Mouse (Mus musculus): ENCODE data around the gene Carm1. TPM values are rescaled to one million over a fixed set of nuclear protein-coding genes. Genes with fewer than 3 reads are reported as not detected.

The Carm1 gene
- polyA plus RNA-seq (2015; fragmentation: Nextera tagmentation; extraction: Ambion mirVana): 15.6 and 16.1 TPM in 2 replicates

DNA sequence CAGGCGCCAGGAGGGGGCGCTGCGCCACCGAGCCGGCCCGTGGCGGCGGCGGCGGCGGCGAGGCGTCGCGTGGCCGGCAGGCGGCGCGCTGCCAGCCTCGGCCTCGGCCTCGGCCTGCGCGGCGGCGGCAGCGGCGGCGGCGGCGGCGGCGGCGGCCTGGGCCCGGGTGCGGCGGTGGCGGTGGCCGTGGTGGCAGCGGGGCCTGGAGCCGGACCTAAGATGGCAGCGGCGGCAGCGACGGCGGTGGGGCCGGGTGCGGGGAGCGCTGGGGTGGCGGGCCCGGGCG, at the start of gene Carm1:
Gene Carm1, plus strand, starts transcription at position 106 of the 286 bp plus-strand sequence.
- peak within 1 kb of the TSS; percentile 82 for H3K4me2 ChIP-seq (ENCODE audit: low read depth, low read length)
- H3K27me3 ChIP-seq (ENCODE audit: control insufficient read depth, insufficient read depth, low read length): no peaks in the 10 kb centered on the region
- WGBS: under 1% methylated on average over 39 of the region's 52 CpGs
- H3K4me3 ChIP-seq (replicated peaks; ENCODE audit: low read length): peak within 1 kb of the TSS; percentile 79
- H3K27ac ChIP-seq (ENCODE audit: low read length): peak within 1 kb of the TSS; percentile 98
- H3K9me3 ChIP-seq (replicated peaks; ENCODE audit: control insufficient read depth, low read length): no peaks in the 10 kb centered on the region
- no peak for ATAC-seq (ENCODE audit: insufficient read depth, low FRiP score)
- H3K9ac ChIP-seq (ENCODE audit: low read length): peak within 1 kb of the TSS; percentile 94
- peaks cover 7% of the 10 kb centered on the region; the same call in 1 of the 2 replicates for H3K36me3 ChIP-seq (ENCODE audit: control insufficient read depth, insufficient read depth, low read length)
- H3K4me1 ChIP-seq (ENCODE audit: control insufficient read depth, insufficient read depth, low read length): peaks cover 26% of the 10 kb centered on the region

DNA sequence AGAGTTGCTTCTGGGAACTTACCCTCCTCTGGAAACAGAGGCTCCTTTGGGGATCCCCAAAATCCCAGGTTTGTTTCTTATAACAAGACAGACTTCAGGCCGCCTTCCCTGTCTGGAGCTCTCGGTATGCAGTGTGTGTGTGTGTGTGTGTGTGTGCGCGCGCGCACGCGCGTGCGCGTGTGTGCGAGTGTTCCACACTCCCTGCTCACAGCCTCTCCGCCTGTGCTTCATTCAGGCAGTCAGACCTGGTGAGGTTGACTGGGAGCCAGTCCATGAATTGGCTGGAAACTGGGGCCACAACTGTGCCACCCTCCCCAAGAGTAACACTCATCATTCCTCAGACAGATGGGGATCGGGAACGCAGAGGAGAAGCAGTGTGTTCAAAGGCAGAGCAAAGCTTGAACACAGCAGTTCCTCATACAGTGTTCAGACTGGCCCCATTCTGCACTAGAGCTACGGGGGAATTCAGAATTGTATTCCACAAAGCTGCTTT, 49.6 kb upstream of the Carm1 start:
- ATAC-seq (ENCODE audit: insufficient read depth, low FRiP score): no peak
- H3K9me3 ChIP-seq (replicated peaks; ENCODE audit: control insufficient read depth, low read length): no peaks in the 10 kb centered on the region
- H3K9ac ChIP-seq (ENCODE audit: low read length): no peak overlapping the region
- no peak overlapping the region for H3K27ac ChIP-seq (ENCODE audit: low read length)
- no peaks in the 10 kb centered on the region for H3K27me3 ChIP-seq (ENCODE audit: control insufficient read depth, insufficient read depth, low read length)
- no peak overlapping the region for H3K4me2 ChIP-seq (ENCODE audit: low read depth, low read length)
- H3K36me3 ChIP-seq (ENCODE audit: control insufficient read depth, insufficient read depth, low read length): peaks cover 14% of the 10 kb centered on the region
- no peak overlapping the region for H3K4me3 ChIP-seq (replicated peaks; ENCODE audit: low read length)
- H3K4me1 ChIP-seq (ENCODE audit: control insufficient read depth, insufficient read depth, low read length): no peaks in the 10 kb centered on the region
- WGBS: 91% methylated on average over 16 of the region's 16 CpGs

DNA sequence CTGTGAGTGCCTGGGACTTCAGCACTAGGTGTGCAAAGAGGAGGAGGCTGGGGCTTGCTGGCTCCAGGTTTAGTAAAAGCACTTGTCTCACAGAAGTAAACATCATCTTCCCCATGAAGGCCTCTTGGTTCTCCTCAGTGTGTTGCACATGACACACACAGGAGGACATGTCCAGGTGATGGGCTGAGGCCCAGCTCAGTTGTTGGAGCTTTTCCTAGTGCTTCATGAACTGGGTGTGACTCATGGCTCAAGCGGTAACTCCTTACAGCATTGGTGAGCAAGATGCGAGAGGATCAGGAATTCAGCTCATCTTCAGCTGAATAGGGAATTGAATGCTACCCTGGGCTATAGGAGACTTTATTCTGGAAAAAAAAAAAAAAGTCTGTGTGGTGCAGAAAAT, 49.0 kb upstream of the Carm1 start:
- ATAC-seq (ENCODE audit: insufficient read depth, low FRiP score): no peak
- Histone ChIP-seq H3K9ac (ENCODE audit: low read length) (no peak overlapping the region), H3K4me3 (replicated peaks; ENCODE audit: low read length) (no peak overlapping the region), H3K9me3 (replicated peaks; ENCODE audit: control insufficient read depth, low read length) (no peaks in the 10 kb centered on the region), H3K36me3 (ENCODE audit: control insufficient read depth, insufficient read depth, low read length) (peaks cover 14% of the 10 kb centered on the region), H3K27ac (ENCODE audit: low read length) (no peak overlapping the region), H3K4me1 (ENCODE audit: control insufficient read depth, insufficient read depth, low read length) (no peaks in the 10 kb centered on the region), H3K4me2 (ENCODE audit: low read depth, low read length) (no peak overlapping the region), H3K27me3 (ENCODE audit: control insufficient read depth, insufficient read depth, low read length) (no peaks in the 10 kb centered on the region)
- 95% methylated on average over 2 of the region's 2 CpGs for WGBS

DNA sequence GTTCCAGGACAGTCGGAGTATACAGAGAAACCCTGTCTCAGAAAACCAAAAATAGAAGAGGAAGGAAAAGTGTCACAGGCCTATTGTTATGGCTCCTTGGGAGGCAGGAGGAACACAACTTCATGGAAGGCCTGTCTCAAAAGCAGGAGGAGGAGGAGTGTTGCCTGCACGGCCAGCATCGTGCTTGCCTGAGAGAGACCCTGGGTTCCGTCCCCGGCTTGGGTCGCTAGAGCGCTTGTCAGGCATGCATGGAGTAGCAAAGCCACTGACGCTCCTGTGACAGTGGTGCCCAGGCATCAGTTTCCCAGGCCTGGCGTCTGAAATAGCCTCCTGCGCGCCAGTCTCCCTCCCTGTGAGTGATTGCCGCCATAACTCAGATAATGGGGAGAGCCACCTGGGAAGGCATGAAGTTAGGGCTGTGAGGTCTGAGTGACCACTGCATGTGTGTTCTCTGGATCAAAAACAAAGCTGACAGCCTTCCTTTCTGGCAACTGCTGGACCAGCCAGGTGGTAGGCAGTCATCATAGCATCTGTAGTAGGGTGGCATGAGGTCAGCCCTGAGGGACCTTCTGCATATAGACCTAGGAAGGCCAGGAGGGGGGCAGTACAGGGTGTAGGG, 48.3 kb upstream of the Carm1 start:
- Histone ChIP-seq H3K4me1 (ENCODE audit: control insufficient read depth, insufficient read depth, low read length) (no peaks in the 10 kb centered on the region), H3K27ac (ENCODE audit: low read length) (no peak overlapping the region), H3K4me3 (replicated peaks; ENCODE audit: low read length) (no peak overlapping the region), H3K9me3 (replicated peaks; ENCODE audit: control insufficient read depth, low read length) (no peaks in the 10 kb centered on the region), H3K4me2 (ENCODE audit: low read depth, low read length) (no peak overlapping the region), H3K9ac (ENCODE audit: low read length) (no peak overlapping the region), H3K27me3 (ENCODE audit: control insufficient read depth, insufficient read depth, low read length) (no peaks in the 10 kb centered on the region), H3K36me3 (ENCODE audit: control insufficient read depth, insufficient read depth, low read length) (peaks cover 14% of the 10 kb centered on the region)
- 88% methylated on average over 12 of the region's 12 CpGs for WGBS
- no peak for ATAC-seq (ENCODE audit: insufficient read depth, low FRiP score)

DNA sequence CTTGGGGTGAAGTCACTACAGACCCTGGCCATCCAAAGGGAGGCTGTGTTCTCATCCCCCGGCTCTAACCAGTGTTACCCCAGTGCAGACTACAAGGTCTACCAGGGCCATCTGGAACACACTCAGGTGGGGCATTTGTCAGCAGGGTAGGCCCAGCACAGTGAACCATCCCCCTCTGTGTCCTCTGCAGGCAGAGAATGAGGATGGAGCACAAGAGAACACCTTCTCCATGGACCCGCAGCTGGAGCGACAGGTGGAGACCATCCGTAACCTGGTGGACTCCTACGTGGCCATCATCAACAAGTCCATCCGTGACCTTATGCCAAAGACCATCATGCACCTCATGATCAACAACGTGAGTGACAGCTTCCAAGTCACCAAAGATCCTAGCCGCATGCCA, 43.3 kb upstream of the Carm1 start:
- no peak overlapping the region for H3K4me3 ChIP-seq (replicated peaks; ENCODE audit: low read length)
- no peak for ATAC-seq (ENCODE audit: insufficient read depth, low FRiP score)
- no peak overlapping the region for H3K9ac ChIP-seq (ENCODE audit: low read length)
- no peaks in the 10 kb centered on the region for H3K4me1 ChIP-seq (ENCODE audit: control insufficient read depth, insufficient read depth, low read length)
- no peaks in the 10 kb centered on the region for H3K9me3 ChIP-seq (replicated peaks; ENCODE audit: control insufficient read depth, low read length)
- peaks cover 23% of the 10 kb centered on the region for H3K36me3 ChIP-seq (ENCODE audit: control insufficient read depth, insufficient read depth, low read length)
- H3K27ac ChIP-seq (ENCODE audit: low read length): no peak overlapping the region
- no peak overlapping the region for H3K4me2 ChIP-seq (ENCODE audit: low read depth, low read length)
- H3K27me3 ChIP-seq (ENCODE audit: control insufficient read depth, insufficient read depth, low read length): no peaks in the 10 kb centered on the region
- WGBS: 94% methylated on average over 8 of the region's 8 CpGs

DNA sequence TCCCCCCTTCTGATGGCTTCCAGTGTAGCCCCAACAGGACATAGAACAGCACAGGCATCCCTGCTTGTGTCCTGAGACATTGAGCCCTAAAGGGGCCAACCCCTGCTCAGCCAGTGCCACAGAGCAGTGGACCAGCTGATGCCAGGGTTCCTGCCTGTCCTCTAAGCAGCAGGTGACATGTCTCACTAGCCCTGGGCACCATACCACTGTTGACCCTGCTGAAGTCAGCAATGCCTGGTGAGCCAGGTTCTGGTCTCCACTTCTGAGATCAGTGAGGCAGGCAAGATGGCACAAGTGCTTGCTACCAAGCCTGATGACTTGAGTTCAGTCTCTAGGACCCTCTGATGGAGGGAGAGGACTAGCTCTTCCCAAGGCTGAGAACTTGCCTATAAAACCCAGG, 40.9 kb upstream of the Carm1 start:
- Histone ChIP-seq H3K27me3 (ENCODE audit: control insufficient read depth, insufficient read depth, low read length) (no peaks in the 10 kb centered on the region), H3K27ac (ENCODE audit: low read length) (no peak overlapping the region), H3K4me3 (replicated peaks; ENCODE audit: low read length) (no peak overlapping the region), H3K4me1 (ENCODE audit: control insufficient read depth, insufficient read depth, low read length) (peaks cover 7% of the 10 kb centered on the region), H3K36me3 (ENCODE audit: control insufficient read depth, insufficient read depth, low read length) (peaks cover 18% of the 10 kb centered on the region; the same call in 1 of the 2 replicates), H3K9me3 (replicated peaks; ENCODE audit: control insufficient read depth, low read length) (no peaks in the 10 kb centered on the region), H3K9ac (ENCODE audit: low read length) (no peak overlapping the region), H3K4me2 (ENCODE audit: low read depth, low read length) (no peak overlapping the region)
- no peak for ATAC-seq (ENCODE audit: insufficient read depth, low FRiP score)

DNA sequence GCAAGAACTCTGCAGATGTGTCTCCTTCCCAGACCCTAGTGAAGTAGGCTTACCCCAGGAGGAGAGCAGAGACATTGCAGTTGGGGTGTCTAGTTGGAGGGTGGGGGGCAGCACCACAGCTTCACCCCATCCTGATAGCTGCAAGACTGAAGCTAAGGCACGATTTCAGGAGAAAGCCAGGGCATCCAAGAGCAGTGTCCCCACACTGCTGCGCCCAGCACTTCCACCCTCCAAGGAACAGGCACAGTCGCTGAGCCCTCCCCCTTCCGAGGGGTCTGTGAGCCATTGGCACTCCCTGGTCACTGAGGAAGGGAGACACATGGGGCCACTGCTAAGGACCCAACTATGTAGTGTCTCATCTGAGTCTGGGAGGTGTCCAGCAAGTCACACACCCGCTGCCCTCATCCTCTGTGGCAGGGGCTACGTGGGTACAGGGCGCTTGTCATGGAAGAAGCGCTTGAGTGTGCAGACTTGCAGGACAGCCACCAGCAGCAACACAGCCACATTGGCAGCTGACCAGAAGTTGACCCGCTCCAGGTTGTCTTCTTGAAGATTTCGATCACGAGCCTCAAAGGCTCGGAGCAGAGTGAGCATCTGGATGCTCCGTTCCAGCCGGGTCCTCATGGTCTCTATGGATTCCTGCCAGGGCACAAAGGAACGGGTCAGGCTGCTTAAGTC, 38.8 kb upstream of the Carm1 start:
- 94% methylated on average over 15 of the region's 15 CpGs for WGBS
- Histone ChIP-seq H3K4me3 (replicated peaks; ENCODE audit: low read length) (no peak overlapping the region), H3K4me1 (ENCODE audit: control insufficient read depth, insufficient read depth, low read length) (peaks cover 11% of the 10 kb centered on the region), H3K27me3 (ENCODE audit: control insufficient read depth, insufficient read depth, low read length) (no peaks in the 10 kb centered on the region), H3K9me3 (replicated peaks; ENCODE audit: control insufficient read depth, low read length) (no peaks in the 10 kb centered on the region), H3K4me2 (ENCODE audit: low read depth, low read length) (no peak overlapping the region), H3K36me3 (ENCODE audit: control insufficient read depth, insufficient read depth, low read length) (peaks cover 18% of the 10 kb centered on the region; the same call in 1 of the 2 replicates), H3K9ac (ENCODE audit: low read length) (no peak overlapping the region), H3K27ac (ENCODE audit: low read length) (no peak overlapping the region)
- no peak for ATAC-seq (ENCODE audit: insufficient read depth, low FRiP score)

DNA sequence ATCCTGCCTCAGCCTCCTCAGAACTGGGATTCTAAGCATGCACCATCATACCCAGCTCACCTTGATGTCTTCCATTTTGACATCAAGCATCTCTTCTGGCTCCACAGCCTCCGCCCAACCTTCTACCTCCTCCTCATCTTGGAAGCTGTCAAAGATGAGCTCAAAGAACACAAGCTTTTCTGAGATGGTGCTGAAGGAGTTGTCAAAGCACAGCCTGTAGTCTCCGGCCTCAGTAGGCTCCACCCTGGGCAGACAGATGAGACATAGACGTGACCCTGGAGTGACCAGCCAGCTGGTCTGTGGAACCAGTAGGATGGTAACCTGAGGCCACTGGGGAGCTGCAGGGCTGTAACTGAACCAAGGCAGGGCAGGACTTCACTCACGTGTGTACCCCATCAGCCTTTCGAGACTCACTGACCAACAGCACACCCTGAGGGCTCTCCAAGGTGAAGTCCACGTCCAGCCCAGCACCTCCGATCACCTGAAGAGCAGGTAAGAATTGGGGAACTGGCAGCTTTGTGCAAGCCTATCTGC, 37.8 kb upstream of the Carm1 start:
- Histone ChIP-seq H3K4me3 (replicated peaks; ENCODE audit: low read length) (peak overlapping the region; percentile 74), H3K27ac (ENCODE audit: low read length) (no peak overlapping the region), H3K4me1 (ENCODE audit: control insufficient read depth, insufficient read depth, low read length) (peaks cover 11% of the 10 kb centered on the region), H3K9ac (ENCODE audit: low read length) (peak overlapping the region; percentile 82), H3K27me3 (ENCODE audit: control insufficient read depth, insufficient read depth, low read length) (no peaks in the 10 kb centered on the region), H3K36me3 (ENCODE audit: control insufficient read depth, insufficient read depth, low read length) (peaks cover 18% of the 10 kb centered on the region; the same call in 1 of the 2 replicates), H3K4me2 (ENCODE audit: low read depth, low read length) (peak overlapping the region; percentile 68), H3K9me3 (replicated peaks; ENCODE audit: control insufficient read depth, low read length) (0 out of 2 replicates have a peak, but pooled peaks cover 3% of the 10 kb centered on the region)
- no peak for ATAC-seq (ENCODE audit: insufficient read depth, low FRiP score)
- WGBS: 79% methylated on average over 7 of the region's 7 CpGs

All from stomach, embryonic 16.5 days (tissue).